Mouse (Mus musculus) right cerebral cortex, postnatal 10 days (tissue): Measurements from ENCODE around the gene Selenow.

Experiments used
- DNase-seq, 2 experiments: peaks; one replicate each; pipeline ENCODE4 v3.0.0; 2021; ENCODE audit warnings: low spot score in 2 of 2

The Selenow gene

DNA sequence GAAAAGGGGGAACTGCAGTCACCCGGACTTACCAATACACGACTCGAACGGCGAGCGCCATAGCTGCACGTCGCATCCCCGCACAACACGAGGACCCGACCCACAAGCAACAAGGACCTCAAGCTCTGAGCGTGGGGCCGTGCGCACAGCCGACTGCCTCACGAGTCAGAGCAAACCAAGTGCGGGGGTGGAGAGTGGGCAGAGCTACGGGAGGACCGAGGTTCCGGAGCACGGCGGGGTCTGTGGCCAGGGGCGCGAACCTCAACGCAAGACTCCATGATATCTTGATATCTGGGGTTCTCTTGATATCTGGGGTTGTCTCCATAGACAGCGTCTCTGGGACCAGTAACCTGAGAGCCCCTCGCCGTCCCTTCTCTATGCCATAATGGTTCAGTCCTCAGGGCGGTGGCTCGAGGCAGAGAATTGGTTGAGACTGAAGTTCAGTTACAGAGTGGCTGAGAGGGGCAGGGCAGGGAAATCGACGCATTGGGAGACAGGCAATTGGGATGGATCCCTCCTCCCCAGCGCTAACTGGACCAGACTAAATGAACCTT lies at the start of gene Selenow:
Gene Selenow, minus strand, starts transcription at position 183 of the 554 bp plus-strand sequence.
- DNase-seq, result peak; percentile 94 to 95

DNA sequence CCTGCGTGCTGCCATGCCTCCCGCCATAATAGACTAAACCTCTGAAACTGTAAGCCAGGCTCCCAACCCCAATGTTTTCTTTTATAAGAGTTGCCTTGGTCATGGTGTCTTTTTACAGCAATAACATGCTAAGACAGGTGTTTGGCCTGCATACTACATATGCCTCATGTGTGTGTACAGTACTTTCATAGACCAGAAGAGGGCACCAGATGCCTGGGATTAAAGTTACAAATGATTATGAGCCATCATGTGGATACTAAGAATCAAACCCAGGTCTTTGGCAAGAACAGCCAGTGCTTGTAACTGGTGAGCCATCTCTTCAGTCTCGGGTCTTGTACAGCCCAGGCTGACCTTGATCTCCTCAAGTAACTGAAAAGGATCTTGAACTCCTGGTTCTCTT lies 47.5 kb upstream of the Selenow start:
- no peak for DNase-seq

DNA sequence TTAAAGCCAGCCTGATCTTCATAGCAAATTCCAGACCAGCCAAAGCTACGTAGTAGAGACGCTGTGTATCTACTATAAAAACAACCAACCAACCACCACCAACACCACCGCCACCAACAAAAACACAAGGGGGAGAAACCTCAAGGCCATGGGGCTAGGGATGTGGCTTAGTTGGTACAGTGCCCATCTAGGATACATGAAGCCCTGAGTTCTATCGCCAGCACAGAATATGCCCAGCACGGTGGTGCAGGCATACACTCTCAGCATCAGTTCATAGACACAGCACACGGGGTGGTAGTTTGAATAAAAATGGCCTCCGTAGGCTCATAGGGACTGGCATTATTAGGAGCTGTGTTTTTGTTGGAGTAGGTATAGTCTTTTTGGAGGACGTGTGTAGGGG lies 46.1 kb upstream of the Selenow start:
- no peak for DNase-seq

DNA sequence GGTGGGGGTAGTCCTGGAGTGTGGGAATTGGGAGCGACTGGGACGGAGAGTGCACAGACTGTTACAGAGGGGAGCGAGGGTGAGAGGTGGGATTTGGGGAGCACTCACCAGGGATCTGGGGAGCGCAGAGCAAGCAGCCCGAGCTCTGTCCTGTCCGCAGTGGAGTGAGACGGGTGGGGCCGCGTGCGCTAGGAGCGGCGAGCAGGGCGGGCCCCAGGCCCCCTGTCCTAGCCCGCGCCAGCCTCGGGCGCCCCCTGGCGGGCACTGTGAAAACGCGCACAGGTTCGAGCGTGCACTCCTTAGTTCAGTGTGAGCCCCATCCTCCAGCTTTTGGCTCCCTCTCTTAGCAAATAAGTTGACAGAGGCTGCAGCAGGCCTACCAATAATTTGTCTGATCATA lies 45.1 kb upstream of the Selenow start, which contains the start of gene Ehd2:
Gene Ehd2, minus strand, starts transcription at position 256 of the 400 bp plus-strand sequence.
- DNase-seq, result peak in 1 of 2 experiments; percentile 77

DNA sequence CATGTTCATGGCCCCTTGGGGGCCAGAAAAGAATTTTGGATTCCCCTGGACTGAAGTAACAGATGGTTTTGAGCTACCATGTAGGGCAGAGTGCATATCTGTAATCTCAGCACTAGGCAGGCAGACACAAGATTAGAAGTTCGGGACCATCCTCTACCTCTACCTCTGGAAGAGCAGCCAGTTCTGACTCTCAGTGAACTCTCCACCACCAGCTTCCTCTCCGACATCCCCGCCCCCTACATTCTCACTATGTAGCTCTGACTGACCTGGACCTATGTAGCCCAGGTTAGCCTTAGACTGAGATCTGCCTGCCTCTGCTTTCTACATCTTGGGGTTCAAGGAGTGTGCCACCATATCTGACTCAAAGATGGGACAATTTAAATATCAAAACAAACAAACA lies 44.3 kb upstream of the Selenow start:
- DNase-seq, result no peak

DNA sequence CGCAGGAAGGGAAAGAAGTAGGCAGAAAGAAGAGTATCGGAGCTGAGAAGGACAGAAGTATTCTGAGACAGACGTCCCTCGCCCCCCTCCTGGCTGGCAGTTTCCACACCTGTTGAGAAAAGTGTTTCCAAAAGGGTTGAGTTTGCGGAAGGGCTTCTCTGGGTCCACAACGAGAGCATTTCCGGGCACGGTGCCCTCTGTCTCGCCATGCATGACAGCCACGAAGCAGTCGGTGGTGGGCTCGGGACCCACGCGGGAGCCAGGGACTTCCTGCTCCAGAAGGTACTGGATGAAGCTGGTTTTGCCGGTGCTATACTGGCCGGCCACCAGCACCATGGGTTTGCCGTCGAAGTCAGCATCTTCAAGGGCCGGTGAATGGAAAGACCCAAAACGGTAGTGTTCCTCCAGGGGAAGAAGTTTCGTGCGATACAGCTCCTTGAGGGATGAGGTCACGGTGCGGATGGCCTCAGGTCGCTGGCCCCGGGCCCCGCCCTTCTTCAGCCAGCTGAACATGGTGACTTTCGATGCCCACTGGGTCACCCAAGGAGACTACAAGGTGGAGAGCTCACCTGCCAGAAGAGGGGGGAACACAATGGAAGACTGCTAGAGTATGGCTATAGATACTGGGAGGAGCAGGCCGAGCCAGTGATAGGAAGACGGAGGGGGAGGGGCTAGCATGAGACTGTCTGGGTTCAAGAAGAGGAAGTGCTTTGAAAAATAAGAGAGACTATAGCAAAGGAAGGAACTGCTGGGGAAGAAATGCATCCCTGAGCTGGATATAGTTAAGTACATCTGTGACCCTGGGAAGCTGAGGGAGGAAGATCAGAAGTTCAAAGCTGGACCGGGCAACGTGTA lies 41.8 kb upstream of the Selenow start:
- DNase-seq, result no peak

DNA sequence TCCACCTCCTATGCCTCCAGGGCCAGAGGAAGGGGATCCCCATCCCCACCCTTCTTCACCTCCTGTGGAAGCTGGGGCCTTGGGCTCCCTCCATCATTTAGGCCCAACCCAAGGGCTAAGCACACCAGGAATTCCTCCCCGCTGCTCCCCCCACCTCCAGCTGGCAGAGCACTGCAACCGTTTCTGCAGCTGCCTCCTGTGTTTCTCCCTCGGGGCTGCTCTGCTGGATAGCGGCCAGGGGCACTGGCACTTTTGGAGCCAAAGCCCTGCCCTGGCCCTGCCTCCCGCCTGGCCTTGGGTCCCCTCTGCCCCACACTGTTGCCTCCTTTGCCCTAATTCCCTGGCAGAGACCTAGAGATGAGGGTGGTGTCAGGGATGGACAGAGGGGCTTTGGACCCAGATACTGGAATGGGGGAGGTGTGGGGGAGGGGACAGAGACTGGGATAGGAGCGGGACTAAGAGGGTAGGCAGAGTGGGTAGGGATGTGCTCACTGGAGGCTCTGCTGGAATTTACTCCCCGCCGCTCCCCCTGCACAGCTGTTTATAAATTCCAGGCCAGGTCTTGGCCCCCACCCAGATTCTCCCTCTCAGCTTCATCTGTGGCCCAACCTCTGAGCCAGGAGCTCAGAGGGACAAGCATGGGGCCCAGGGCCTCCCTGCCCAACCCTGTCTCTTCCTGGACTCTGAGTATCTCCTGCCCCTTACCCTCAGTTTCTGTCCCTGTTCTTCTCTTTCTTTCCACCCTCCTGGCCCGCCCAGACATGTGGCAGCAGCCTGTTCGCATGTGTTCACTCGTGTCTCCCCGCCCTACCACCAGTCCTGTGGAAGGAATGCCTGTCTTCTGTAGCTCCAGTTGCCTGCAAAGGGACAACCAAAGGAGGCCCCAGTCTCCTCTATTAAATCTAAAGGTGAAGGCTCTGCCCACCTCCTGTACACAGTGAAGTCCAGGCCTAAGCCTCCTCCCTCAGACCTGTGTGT lies 40.4 kb upstream of the Selenow start:
- DNase-seq, result peak; percentile 76 to 80

DNA sequence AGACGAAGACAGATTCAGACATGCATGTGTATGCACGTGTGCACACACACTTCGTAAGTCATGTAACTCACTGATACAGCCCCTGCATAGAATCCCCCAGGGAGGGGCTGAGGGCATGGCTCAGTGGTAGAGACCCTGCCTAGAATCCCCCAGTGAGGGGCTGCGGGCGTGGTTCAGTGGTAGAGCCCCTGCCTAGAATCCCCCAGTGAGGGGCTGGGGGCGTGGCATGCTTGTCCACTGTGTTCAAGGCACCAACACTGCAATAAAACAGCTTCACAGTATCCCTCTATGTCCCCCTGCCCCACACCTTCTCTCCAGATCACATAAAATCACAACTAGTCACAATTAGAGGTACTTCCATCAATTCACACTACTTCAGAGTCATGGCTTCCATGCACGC lies 39.6 kb upstream of the Selenow start:
- DNase-seq, result no peak

DNA sequence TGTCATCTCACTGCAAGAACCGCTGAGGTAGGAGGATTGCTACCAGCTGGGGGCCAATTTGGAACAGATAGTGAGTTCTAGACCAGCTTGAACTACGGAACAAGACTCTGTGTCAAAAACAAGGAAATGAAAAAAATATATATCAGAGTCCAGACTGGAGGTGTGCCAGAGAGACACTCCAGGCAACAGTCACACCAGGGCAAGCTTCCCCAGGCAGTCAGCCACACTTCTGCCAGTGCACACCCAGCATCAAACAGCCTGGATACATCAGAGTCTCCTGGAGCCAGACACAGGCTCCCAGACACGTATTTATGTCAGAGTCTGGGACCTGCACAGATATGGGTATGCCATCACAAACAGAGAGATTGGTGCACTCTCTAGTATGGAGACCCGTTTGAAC lies 39.0 kb upstream of the Selenow start:
- no peak for DNase-seq

DNA sequence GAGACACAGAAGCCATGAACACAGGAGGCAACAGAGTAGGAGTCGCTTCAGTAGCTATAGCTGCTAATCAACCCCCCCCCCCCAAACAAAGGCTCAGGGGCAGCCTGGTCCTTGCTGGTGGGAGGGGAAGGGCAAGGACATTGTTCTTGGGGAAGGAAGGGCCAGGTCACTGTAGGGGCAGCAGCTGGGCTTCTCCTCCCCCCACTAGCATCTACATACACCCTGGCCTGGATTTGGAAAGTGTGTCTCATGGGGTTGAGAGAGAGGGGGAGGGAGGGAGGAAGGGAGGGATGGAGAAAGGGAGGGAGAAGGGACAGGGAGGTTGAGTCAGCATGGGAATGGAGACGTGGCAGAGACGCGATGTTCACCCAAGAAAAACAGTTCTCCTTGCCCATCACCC lies 38.5 kb upstream of the Selenow start:
- no peak for DNase-seq

DNA sequence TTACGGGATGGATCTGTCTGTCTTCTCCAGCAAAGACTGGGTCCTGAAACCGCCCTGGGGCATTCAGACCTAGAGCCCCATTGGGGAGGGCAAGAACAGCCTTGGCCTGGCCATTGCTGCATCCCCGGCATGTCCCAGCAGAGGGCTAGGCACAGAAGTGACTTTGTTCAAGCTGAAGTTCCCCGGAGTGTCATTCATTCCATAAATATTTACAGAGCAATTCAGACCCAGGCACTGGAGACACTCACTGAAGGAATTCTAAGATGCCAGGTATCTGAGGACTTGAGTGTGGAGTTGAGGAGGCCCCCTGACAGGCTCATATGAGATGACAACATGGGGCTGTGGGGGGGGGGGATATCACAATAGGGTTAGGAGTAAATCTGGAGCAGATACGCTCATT lies 33.9 kb upstream of the Selenow start:
- DNase-seq, result no peak

DNA sequence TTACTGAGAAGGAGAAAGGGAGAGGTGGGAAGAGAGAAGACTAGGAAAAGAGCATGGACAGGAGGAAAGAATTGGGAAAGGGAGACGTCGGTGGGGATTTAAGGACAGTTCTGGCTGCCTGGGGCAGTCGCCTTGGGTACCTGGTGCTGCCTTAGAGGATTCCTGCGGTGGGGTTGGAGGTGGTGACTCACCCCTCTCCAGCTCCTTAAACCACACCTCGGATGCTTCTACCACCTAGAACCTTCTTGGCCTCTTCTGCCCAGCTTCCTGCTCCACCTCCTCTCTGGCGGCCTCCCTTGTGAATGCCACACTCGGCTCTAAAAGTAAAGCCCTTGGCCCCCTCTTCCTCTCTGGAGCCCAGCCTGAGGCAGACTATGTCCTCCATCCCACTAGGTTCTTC lies 33.3 kb upstream of the Selenow start:
- no peak for DNase-seq

DNA sequence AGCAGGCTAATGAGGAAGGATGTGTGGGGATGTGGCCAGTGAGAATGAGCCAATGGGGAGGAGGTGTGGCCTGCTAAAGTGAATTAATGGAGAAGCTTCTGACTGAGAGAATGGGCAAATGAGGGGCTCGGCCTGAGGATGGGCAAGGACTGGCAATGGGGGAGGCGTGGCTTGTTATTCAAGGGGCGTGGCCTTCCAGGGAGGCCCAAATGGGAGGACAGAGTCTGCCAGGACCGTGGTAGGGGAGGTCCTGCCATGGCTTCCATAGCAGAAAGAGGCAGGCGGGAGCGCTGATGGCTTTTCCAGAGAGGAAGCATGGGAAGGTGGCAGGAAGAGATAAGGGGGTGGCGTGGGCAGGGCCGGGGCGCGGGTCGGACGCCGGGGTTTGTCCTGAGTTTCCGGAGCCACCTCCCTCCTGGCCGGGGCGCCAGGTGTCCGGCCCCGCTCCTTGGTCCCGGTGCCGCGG lies 32.8 kb upstream of the Selenow start:
- DNase-seq, result no peak

DNA sequence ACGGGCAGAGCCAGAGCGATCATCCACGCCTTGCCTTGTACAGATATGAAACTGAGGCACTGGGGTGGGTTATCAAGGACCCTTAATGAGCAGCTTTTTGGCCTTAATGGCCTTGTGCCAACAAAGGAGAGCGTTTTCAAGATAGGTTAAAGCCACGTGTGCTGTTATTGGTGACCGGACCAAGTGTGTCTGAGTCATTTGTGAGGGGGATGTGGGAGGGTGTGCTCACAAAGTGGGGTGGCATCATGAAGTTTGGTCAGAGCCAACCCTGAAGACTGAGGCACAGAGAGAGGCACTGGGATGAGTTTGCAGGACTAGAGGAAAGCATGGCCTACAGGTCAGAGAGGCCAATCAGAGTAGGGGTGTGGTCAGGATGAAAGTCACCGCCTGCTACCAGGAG lies 32.2 kb upstream of the Selenow start:
- no peak for DNase-seq

DNA sequence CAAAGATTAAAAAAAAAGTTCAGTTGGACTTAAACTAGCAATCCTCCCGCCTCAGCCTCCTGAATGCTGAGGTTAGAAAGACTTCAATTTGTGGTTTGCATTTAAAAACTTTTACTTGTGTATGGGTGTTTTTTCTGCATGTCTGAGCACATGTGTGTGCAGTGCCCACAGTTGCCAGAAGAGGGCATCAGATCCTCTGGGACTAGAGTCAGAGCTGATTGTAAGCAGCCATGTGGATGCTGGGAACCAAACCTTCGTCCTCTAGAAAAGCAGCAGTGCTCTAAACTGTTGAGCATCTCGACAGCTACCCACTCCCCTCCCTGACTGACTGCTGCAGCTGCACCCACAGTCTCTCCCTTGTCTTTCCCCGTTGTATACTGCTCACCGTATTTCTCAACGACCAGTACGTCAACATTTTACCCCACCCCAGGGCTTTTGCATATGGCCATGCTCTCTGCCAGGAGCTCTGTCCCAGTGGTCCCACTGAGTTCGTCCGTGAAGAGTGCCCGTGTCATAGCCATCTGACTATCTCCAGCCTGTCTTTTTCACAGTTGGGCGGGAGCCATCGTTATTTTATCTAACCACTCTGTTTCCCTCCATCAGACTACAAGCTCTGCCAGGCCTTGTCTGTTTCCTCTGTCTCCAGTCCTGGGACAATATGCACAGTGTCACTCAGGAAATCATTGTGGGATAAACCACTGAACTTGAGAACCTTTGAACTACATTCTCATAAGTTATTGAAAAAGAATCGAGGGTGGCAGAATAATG lies 31.3 kb upstream of the Selenow start:
- DNase-seq, result no peak

DNA sequence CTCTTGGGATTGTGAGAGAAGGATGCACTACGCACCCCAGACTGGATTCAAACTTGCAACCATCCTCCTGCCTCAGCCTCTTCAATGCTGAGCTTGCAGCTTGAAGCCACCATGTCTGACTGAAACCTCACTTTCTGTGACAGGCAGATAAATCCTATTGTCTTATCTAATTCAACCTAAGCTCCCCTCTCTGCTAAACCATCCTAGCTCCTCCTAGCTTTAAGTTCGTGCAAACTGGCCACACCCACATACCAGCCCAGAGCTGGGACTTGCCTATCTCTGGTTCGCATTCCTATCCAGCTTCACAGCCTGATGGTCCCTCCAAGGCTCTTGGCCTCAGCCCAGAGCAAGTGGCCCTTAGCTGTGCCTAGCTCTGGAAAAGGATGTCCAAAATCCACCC lies 30.2 kb upstream of the Selenow start:
- DNase-seq, result no peak

DNA sequence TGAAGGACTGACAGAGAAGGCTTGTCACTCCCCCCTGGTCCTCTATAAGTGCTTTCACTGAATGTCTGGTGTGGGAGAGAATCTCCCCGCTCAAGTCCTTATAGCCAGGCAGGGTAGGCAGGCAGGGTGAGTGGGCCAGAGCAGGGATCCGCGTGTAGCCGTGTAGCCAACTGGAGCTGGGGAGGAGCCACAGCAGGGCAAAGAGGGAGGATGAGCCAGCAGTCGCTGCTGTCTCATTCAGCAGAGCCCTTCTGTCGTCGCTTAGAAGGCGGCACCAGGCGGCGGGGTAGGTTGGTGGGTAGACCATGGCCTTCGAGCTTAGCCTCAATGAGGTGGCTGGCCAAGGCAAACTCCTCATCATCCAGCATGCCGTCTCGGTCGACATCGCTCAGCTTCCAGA lies 27.8 kb upstream of the Selenow start:
- DNase-seq, result no peak

DNA sequence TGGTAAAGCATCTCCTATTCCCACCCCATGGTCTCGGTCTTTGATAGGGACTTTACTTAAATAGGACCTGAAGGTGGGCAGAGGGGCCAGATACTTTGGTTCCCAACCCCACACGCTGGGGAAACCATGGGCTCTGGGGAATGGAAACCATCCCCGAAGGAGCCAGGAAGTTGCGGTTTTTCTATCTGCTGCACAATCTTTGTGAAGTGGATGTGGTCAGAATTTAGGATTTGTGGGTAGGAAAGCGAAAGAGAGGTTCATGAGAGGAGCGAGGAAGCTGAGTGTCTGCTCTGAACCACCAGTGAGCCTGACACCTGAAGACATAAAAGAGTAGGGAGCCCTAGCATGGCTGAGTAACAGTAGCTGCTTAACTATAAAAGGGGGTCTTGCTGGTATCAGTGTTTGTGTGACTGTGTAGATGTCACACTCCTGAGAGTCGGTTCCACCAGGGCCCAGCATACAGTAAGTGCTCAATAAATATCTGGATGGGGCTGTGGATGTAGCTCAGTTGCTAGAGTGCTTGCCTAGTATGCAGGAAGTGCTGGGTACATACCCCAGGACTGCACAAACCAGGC lies 27.1 kb upstream of the Selenow start:
- DNase-seq, result no peak

DNA sequence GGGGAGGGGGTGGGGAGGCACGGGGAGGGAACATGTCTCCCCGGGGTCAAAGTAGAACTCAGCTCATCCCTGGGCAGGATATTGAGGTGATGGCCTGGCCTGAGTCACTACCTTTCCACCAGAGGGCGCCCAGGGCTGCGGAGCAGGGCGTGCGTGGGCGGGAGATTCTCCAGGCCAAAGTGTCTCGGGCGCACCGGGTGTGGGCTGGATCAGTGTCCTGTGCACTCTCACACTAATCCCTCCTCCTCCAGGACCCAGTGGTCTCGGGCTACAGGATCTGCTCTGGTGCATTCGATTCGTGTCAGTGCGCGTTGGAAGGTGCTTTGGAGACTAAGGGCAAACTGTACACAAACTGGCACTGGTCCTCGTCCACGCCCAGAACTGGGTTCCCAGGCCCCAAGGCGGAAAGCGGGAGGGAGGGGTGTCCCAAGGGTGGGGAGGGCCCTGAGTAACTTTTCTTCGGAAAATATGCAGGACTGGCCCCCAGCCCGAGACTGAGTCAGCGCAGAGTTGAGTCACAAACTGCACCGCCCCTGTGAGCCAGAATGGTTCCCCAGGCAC lies 26.3 kb upstream of the Selenow start:
- peak; percentile 59 to 80 for DNase-seq

DNA sequence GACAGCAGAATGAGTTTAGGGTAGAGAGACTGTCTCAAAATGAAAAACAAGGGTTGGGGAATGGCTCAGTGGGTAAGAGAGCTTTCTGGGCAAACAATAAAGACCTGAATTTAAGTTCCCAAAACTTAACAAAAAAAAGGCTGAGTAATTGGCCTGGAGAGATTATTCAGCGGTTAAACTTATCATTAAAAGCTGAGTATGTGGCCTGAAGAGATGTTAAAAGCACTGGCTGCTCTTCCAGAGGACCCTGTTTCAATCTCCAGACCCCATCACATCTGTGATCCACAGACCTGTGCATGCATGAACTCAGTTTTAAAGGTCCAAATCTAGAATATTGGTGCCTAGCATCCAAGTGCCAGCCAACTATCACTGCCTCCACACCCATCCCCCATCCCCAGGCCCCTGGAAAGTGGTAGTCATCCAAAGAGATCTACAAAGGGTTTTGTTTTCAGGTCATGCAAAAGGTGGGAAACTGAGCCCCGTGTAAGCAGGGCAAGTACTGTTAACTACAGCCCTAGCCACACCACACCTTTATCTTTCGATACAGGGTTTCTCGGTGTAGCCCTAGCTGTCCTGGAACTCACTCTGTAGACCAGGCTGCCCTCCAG lies 25.6 kb upstream of the Selenow start:
- no peak for DNase-seq
